Mouse (Mus musculus) layer of hippocampus, postnatal 25 days (tissue): ENCODE results near the gene BC025920. TPM values are rescaled to one million over a fixed set of nuclear protein-coding genes. Genes with fewer than 3 reads are reported as not detected.

Experiments
- DNase-seq, 2 experiments: peaks; one replicate each; pipeline ENCODE4 v3.0.0; 2022; ENCODE audit warnings: mixed read lengths in 2 of 2, low spot score in 1 of 2; ENCODE audit errors: extremely low spot score in 1 of 2
- total RNA-seq, 2 experiments: library from RNA; stranded (reverse); gene quantifications; 2 replicates each; pipeline ENCODE4 v1.2.3; 2021

Gene BC025920
- total RNA-seq = 1 to 10 TPM; 4.2 to 4.4 TPM

GRCm38 (mm10) chr10:81605974-81606751, at the start of gene BC025920:
Gene BC025920, plus strand, starts transcription at chr10:81606270.
- peak; percentile 75 to 76 for DNase-seq

DNA sequence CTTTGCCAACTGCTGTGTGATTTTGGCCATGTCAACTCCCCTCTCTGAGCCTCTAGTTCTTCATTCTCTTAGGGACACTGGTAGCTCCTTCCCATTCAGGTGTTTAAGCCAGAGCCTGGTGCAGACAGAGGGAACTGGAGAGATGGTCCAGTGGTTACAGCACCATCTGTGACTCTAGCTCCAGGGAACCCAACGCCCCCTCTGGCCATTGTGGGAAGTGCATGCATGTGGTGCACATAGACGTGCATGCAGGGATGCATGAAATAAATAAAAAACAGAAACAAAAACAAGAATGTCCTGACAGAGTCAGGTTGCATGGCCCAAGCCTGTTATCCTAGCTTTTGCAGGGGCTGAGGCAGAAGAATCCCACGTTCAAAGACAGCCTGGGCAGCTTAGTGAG, 49.8 kb upstream of the BC025920 start:
- DNase-seq = no peak

DNA sequence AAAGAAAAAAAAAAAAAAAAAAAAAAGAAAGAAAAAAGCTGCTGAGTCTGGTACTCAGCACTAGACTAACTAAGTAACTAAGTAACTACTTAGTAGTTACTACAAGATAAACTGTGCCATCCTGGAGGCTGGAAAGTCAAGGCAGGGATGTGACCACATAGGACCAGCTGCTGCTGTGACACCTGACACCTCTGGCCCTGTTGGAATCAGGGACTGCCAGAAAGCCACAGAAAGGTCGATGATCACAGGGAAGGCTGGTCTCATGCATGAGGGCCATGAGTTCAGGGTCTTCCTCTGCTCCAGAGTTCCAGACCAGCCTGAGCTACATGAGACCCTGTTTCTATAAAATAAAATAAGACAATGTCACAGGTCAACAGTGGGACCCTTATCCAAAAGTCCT, 48.6 kb upstream of the BC025920 start:
- DNase-seq = no peak

DNA sequence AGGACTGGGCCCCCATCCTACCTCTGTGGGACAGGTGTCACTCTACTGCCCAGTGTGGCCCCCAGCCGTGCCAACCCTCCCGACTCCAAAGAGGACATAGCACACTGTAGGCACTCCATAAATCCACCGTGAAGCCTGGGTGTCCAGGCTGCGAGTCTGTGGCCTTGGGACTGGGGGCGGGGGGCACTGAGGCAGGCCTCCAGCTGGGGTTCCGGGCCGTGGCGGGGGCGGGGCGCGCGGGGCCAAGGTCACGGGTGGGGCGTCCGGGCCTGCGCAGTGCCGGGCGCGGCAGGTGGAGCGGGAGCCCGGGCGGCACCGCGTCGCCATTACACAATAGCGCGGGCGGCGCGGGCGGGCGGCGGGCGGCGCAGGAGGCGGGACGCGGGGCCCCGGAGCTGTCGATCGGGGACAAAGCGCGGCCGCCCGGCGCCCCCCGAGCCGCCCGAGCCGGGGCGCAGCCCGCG, 46.9 kb upstream of the BC025920 start, which contains the start of gene Aes:
TSS of gene Aes (plus strand) at position 326 of the 464 bp plus-strand sequence.
- peak; percentile 65 to 67 for DNase-seq

GRCm38 (mm10) chr10:81559627-81560539, 46.2 kb upstream of the BC025920 start:
- peak; percentile 71 to 80 for DNase-seq

DNA sequence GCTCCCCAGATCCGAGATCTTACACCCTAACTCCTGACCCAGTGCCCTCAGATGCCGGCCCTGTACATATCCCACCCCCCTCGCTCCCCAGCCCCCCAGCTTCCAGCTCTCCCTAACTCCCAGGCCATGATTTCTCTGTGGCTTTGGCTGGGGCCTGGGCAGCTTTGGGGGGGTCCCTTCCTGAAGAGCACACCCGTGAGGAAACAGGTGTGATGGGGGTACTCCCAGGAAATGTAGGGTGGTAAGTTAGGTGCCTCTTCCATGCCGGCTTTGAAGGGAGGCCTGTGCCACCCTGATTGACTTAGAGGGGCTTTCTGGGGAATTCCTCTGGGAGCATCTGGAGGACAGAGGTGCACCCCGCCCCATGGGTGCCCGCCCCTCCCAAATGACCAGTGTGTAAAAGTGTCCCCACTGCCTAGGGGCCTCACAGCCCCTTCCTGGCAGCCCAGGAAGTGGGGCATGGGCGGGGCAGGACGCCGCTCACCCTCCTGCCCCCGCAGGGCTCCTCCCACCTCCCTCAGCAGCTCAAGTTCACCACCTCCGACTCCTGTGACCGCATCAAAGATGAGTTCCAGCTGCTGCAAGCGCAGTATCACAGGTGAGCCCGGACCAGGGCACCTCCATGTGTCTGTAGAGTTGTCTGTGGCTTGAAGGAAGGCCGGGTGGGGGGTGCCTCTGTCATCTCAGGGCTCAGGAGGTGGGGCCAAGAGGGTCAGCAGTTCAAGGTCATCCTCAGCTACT, 45.2 kb upstream of the BC025920 start:
- DNase-seq = no peak

DNA sequence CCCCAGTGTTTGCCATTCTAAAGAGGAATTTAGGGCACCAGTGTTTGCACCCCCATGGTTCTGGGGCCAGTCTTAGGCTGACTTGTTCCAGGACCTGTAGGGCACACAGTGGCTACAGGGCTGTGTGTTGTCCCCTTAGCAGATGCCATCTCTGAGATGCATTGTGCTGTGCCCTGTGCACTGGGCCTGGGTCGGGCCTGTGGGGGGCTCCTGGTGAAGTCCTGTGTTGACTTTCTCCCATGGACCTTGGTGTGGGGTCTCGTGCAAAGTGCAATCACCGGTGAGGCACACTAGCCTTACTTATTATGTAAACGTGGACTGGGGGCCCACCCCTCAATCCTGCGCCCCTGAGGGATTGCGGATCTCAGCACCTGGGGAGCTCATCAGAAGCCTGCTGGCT, 43.7 kb upstream of the BC025920 start:
- DNase-seq = no peak

- DNase-seq = no peak
These were observed 42.6 kb upstream of the BC025920 start for GRCm38 (mm10) chr10:81563481-81563880.

- no peak for DNase-seq
These were observed 41.9 kb upstream of the BC025920 start for GRCm38 (mm10) chr10:81564216-81564615.

DNA sequence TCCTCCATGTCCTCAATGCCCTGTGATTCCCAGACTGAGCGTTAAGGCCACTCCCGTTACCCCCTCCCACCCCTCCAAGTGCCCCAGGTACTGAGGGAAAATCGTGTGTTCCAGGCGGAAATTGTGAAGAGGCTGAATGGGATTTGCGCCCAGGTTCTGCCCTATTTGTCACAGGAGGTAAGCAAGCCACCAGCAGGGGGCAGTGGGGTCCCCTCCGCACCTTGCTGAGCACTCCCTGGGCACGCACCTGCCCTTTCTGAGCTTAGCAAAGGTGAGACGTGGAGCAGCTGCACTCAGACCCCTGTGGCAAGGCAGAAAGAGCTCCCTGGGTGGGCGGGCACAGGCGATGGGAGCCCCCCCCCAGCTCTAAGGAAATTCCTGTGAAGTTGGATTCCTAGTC, 41.3 kb upstream of the BC025920 start:
- peak in 1 of 2 experiments; percentile 63 for DNase-seq

DNA sequence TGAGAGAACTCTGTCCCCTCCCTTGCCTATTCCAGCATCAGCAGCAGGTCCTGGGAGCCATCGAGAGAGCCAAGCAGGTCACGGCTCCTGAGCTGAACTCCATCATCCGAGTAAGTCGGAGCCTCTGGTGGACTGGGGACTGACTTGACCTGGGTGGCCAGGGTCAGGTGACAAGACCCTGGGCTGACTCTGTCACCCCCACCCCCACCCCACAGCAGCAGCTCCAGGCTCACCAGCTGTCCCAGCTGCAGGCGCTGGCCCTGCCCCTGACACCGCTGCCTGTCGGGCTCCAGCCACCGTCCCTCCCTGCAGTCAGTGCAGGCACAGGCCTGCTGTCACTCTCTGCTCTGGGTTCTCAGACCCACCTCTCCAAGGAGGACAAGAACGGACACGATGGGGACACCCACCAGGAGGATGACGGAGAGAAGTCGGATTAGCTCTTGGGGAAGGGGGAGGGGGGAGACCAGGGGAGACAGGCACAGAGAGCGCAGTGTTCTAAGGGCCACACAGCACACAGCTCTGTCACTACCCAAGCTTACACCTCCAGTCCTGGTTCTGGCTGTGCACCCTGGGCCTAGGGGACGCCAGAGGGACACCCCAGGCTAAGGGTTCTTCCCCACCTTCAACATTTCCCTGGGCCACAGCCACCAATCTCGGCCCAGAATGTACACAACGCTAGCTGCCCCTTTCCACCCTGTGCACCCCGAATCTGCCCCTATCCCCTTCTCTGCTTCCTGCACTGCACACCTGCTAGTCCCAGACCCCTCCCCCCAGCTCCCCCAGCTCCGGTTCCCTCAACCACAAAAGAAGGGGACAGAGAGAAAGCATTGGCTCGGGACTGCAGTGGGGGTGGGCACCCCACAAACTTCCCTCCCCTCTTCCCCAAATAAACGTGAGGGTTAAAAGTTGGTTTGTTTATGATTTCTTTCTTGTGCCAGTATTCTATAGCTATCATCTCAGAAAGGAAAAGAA, 40.5 kb upstream of the BC025920 start:
- DNase-seq = no peak

DNA sequence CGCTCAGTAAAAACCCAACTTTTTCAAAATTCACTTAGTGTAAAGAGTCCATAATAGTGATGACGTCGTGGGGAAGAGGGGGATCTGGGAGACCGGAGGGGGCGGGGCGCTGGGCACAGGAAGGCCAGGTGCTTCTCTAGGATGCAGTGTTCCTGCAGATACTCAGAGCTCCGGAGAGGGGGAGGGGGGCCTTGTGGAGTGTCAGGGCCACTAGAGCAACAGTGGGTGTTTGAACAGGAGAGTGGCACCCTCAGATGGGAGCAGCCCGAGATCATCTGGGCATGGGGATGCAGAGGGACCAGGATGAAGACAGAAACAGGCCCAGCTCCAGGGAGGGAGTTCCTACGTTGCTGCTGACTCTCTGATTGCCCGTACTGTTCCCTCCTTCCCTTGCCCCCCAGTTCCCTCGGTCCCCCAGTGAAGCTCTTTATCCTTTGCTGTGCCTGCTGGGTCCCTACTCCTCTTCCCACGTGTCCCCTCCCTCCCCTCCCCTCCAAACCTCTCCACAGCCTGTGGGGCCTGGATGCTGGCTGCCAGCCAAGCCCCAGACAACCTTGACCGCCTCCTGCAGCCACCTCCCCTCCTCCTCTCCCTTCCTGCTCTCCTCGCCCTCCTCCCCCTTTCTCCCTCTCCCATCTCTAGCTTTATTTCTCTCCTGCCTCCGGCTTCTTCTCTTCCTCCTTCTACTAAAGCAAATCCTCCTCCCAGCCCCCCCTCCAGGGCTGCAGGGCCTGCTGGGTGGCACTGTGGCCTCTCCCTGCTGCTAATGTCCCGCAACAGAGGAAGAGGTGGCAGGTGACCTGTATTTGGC, 37.5 kb upstream of the BC025920 start:
- no peak for DNase-seq

DNA sequence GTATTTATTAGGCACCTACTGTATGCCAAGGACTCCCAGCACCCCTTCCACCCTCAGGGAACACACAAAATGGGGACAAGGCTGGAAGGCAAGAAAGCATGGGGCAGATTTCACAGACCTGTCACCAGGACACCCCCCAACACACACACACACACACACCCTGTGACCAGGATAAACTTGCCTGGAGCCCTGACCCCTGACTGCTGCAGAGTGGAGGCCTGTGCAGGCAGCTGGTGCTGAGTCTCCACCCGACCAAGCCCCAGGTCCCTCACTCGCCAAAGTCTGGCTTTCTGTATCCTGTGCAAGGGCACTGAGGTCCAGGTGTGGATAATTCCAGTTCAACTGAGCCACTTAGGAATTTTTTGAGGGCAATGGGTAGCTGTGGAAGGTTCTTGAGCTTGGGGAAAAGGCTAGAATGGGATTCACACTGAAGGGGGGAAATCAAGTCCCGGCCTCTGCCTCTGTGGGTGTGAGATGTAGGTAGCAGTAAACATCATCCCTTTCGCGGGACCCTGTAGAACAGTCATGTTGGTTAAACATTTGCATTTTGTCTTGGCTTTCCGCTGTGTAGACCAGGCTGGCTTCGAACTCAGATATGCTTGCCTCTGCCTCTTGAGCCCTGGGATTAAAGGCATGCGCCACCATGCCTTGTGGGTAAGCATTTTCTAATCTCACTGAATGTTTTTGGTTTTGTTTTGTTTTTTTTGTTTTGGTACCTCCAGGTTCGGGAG, 36.4 kb upstream of the BC025920 start:
- no peak for DNase-seq

DNA sequence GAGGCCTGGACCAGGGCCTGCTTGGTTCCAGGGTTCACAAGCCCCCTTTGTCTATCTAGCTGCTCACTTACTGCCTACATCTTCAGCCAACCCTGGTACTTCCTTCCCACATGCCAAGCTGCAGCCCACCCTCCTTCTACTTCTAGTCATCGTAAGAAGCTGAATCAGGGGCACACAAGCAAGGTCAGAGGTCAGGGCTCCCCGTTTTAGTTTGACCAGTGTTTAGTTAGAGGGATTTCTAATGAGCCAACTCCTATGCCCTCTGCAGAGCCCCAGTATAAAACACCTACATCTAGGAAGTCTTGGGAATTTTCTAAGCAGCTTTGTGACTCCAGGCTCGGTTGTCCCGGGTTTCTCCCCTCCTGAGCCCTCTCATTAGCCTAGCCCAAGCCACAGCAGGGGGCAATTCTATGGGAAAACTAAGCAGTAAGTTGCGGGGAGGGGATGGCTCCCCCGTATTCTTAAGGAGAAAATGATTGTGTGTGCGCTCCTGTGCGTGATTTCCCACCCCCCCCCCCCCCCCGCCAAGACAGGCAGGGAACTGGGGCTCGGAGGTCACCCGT, 35.8 kb upstream of the BC025920 start:
- no peak for DNase-seq

DNA sequence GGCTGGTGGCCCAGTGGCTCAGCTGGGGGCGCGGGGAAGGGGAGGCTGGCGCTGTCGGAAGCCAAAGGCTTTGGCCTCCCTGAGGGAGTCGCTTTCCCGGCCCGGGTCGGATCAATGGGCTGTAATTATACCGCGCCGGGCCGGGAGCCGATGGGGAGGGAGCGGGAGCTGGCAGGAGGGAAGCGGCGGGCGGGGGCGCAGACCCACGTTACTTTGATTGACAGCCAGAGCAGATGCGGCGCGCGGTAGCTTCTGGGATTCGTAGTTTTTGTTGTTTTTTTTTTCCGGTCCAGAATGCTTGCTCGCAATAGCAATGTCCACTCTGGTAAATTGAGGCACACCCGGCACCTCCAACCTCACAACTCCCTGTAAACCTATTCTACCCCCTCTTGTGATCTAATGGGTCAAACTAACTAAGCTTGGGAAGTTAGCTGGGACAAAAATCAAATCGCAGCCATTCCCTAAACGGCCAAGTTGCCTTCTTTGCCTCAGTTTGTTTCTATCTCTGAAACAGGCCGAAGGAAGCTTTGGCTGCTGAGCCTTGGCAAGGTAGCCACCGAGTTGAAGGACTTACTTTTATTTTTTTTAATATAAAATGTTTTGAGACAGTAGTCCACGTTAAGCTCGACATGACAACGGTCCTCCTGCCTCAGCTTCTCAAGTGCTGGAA, 35.1 kb upstream of the BC025920 start:
- peak; percentile 82 to 88 for DNase-seq

DNA sequence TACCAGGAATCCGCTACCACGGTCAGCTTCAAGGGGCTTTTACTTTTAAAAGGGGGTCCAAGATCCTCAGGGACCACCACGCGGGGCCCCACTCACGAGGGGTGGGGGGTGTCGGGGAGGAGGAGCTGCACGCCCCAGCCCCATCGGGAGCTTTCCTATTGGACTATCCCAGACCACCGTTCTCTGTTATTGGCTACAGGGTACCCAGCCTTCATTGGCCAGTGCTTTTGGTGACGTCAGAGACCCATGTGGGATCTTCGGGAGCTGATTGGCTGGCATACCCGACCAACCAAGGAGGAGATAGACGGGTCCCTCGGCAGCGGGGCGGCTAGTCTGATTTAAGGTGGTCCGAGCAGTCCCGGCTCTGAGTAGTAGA, 34.6 kb upstream of the BC025920 start:
- peak; percentile 93 to 96 for DNase-seq

GRCm38 (mm10) chr10:81572133-81572671, 33.9 kb upstream of the BC025920 start:
- DNase-seq = no peak
